Mouse (Mus musculus) CH12.LX (cell line): Measurements from ENCODE around the gene Asb8.

Experiments
- CTCF ChIP-seq, 2 experiments: IDR thresholded peaks in 1 of 2; conservative IDR thresholded peaks in 1 of 2; 2 replicates each; pipeline ENCODE4 v1.5.1; 2011 to 2012; ENCODE audit warnings: low read depth in 2 of 2, low read length in 2 of 2, improper control_type of control experiment in 1 of 2, inconsistent platforms in 1 of 2, mild to moderate bottlenecking in 1 of 2, moderate library complexity in 1 of 2
- EP300 ChIP-seq: IDR thresholded peaks from 2 replicates; pipeline ENCODE4 v1.6.1; 2011; ENCODE audit warnings: low read length, improper control_type of control experiment
- GABPA ChIP-seq: IDR thresholded peaks from 2 replicates; pipeline ENCODE4 v1.6.1; 2012; ENCODE audit warnings: low read depth, low read length, improper control_type of control experiment, inconsistent platforms; ENCODE audit not compliant: insufficient replicate concordance
- JUND ChIP-seq: conservative IDR thresholded peaks from 2 replicates; pipeline ENCODE4 v1.6.1; 2011; ENCODE audit warnings: low read depth, low read length, improper control_type of control experiment
- MAFK ChIP-seq: IDR thresholded peaks from 2 replicates; pipeline ENCODE4 v1.6.1; 2011; ENCODE audit warnings: low read length, improper control_type of control experiment; ENCODE audit not compliant: insufficient replicate concordance
- POLR2A ChIP-seq: IDR thresholded peaks from 2 replicates; pipeline ENCODE4 v1.6.1; 2011; ENCODE audit warnings: low read depth, mild to moderate bottlenecking, improper control_type of control experiment, low read length
- TBP ChIP-seq: conservative IDR thresholded peaks from 2 replicates; pipeline ENCODE4 v1.6.1; 2011; ENCODE audit warnings: low read depth, low read length, improper control_type of control experiment
- TCF12 ChIP-seq: IDR thresholded peaks from 2 replicates; pipeline ENCODE4 v1.6.1; 2014; ENCODE audit warnings: low read depth, mild to moderate bottlenecking, inconsistent platforms, low read length, improper control_type of control experiment
- ZMIZ1 ChIP-seq: IDR thresholded peaks from 2 replicates; pipeline ENCODE4 v1.6.1; 2012; ENCODE audit warnings: low read depth, mild to moderate bottlenecking, inconsistent platforms, low read length, improper control_type of control experiment

DNA sequence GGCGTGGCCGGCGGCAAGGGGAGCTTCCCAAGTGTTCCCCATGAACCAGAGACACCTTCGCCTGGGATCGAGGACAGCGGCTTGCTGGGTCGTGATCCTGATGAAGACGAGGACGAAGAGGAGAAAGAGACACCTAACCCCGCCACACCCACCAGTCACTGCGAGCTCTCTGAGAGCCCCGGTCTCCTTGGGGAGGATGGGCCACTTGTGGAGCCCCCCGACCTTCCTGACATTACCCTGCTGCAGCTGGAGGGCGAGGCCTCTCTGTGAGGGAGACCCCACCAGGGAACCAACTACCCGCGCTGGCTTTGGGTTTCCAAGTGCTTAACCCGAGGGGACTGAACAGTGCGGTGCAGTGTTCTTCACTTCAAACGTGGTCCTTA lies 3.2 kb upstream of the Asb8 start:
- TF ChIP-seq TCF12 (no peak), CTCF (conservative IDR thresholded peaks at IDR 0.05 in 1 of 2, IDR thresholded peaks at IDR 0.05 in 1 of 2; ENCODE audit: low read depth in 2 of 2, low read length in 2 of 2) (no peak), POLR2A (no peak), ZMIZ1 (no peak), MAFK (no peak), EP300 (no peak), TBP (no peak), JUND (no peak), GABPA (no peak)
